Mouse (Mus musculus) limb, embryonic 10.5 days (tissue): ENCODE data around the gene C1qbp. TPM values are rescaled to one million over a fixed set of nuclear protein-coding genes. Genes with fewer than 3 reads are reported as not detected.

ENCODE experiments used
- DNase-seq: peaks from one replicate; pipeline ENCODE4 v3.0.0-alpha.2; 2017; ENCODE audit warnings: low spot score
- H3K27ac ChIP-seq: fragments of 300-500 bp; sonication (generic); 2 replicates; pipeline ENCODE4 v1.5.1; 2016; ENCODE audit warnings: mild to moderate bottlenecking
- H3K27me3 ChIP-seq: fragments of 300-500 bp; sonication (generic); 2 replicates; pipeline ENCODE4 v1.6.1; 2016; ENCODE audit warnings: low read depth, mild to moderate bottlenecking; ENCODE audit not compliant: poor library complexity, severe bottlenecking
- H3K36me3 ChIP-seq: fragments of 300-500 bp; sonication (generic); 2 replicates; pipeline ENCODE4 v1.6.1; 2016; ENCODE audit warnings: mild to moderate bottlenecking, moderate library complexity
- H3K4me1 ChIP-seq: fragments of 300-500 bp; sonication (generic); 2 replicates; pipeline ENCODE4 v1.6.1; 2016
- H3K4me3 ChIP-seq: fragments of 300-500 bp; sonication (generic); 2 replicates; pipeline ENCODE4 v1.5.1; 2016; ENCODE audit warnings: mild to moderate bottlenecking, moderate library complexity
- H3K9me3 ChIP-seq: fragments of 300-500 bp; sonication (generic); replicated peaks from 2 replicates; pipeline ENCODE4 v1.6.1; 2016; ENCODE audit warnings: mild to moderate bottlenecking
- WGBS: fragments of 180-500 bp; shearing (Covaris S2); methylation state at CpG from one replicate; pipeline ENCODE4 v1.1.7; 2016; 5-methylcytosine and 5-hydroxymethylcytosine counted together
- polyA plus RNA-seq: library from polyadenylated mRNA; unstranded; fragments of >200 nt; fragmentation: Nextera tagmentation; extraction: Ambion mirVana; gene quantifications from 2 replicates; pipeline ENCODE4 v1.2.1, GENCODE M21; 2016

C1qbp gene
- polyA plus RNA-seq, 1 experiment from 2014 or later, result 325 TPM

GRCm38 (mm10) chr11:71004316-71004773 lies 21.5 kb upstream of the C1qbp start, which contains the start of gene Dhx33:
Gene Dhx33 (minus strand): TSS chr11:71004437.
- H3K4me3 ChIP-seq, result peak within 1 kb of the TSS; percentile 91
- H3K36me3 ChIP-seq, result peaks cover 42% of the 10 kb centered on the region
- peak; percentile 98 for DNase-seq
- under 1% methylated on average over 35 of the region's 35 CpGs for WGBS
- peaks cover 13% of the 10 kb centered on the region for H3K4me1 ChIP-seq
- peak within 1 kb of the TSS; percentile 86 for H3K27ac ChIP-seq
- H3K27me3 ChIP-seq, result no peaks in the 10 kb centered on the region
- no peaks in the 10 kb centered on the region for H3K9me3 ChIP-seq

GRCm38 (mm10) chr11:71003611-71004315 lies 20.9 kb upstream of the C1qbp start:
- no peak for DNase-seq
- H3K9me3 ChIP-seq, result no peaks in the 10 kb centered on the region
- peak overlapping the region; percentile 86 for H3K27ac ChIP-seq
- WGBS, result under 1% methylated on average over 49 of the region's 49 CpGs
- peak overlapping the region; percentile 91 for H3K4me3 ChIP-seq
- H3K36me3 ChIP-seq, result peaks cover 42% of the 10 kb centered on the region
- peaks cover 13% of the 10 kb centered on the region for H3K4me1 ChIP-seq
- no peaks in the 10 kb centered on the region for H3K27me3 ChIP-seq

GRCm38 (mm10) chr11:71001167-71001566 lies 18.3 kb upstream of the C1qbp start:
- DNase-seq, result no peak
- H3K4me3 ChIP-seq, result no peak overlapping the region
- H3K36me3 ChIP-seq, result peaks cover 52% of the 10 kb centered on the region

GRCm38 (mm10) chr11:70982030-70982429 lies 796 bp downstream of the C1qbp start:
- no peak for DNase-seq
- no peaks in the 10 kb centered on the region for H3K9me3 ChIP-seq
- no peaks in the 10 kb centered on the region for H3K27me3 ChIP-seq
- WGBS, result 14% methylated on average over 12 of the region's 12 CpGs
- H3K4me1 ChIP-seq, result peaks cover 12% of the 10 kb centered on the region
- H3K27ac ChIP-seq, result peak overlapping the region; percentile 92
- peak overlapping the region; percentile 99 for H3K4me3 ChIP-seq
- H3K36me3 ChIP-seq, result peaks cover 80% of the 10 kb centered on the region

More at GRCm38 (mm10) chr11:71001167-71001566, 18.3 kb upstream of the C1qbp start:
- H3K9me3 ChIP-seq, result no peaks in the 10 kb centered on the region
- no peak overlapping the region for H3K27ac ChIP-seq
- peaks cover 13% of the 10 kb centered on the region for H3K4me1 ChIP-seq
- H3K27me3 ChIP-seq, result no peaks in the 10 kb centered on the region
- WGBS, result 92% methylated on average over 4 of the region's 4 CpGs

- WGBS, result 94% methylated on average over 14 of the region's 14 CpGs
Observed at GRCm38 (mm10) chr11:70980751-70981510, 1.9 kb downstream of the C1qbp start.

GRCm38 (mm10) chr11:70980232-70980631 lies 2.6 kb downstream of the C1qbp start:
- WGBS, result 93% methylated on average over 6 of the region's 6 CpGs
- H3K9me3 ChIP-seq, result no peaks in the 10 kb centered on the region
- H3K4me3 ChIP-seq, result no peak overlapping the region
- H3K27me3 ChIP-seq, result no peaks in the 10 kb centered on the region
- peaks cover 80% of the 10 kb centered on the region for H3K36me3 ChIP-seq
- H3K4me1 ChIP-seq, result peaks cover 12% of the 10 kb centered on the region
- H3K27ac ChIP-seq, result no peak overlapping the region
- DNase-seq, result no peak

More at GRCm38 (mm10) chr11:70980751-70981510, 1.9 kb downstream of the C1qbp start:
- no peak for DNase-seq
- peak overlapping the region; percentile 99 for H3K4me3 ChIP-seq
- peaks cover 12% of the 10 kb centered on the region for H3K4me1 ChIP-seq
- no peaks in the 10 kb centered on the region for H3K9me3 ChIP-seq
- peaks cover 80% of the 10 kb centered on the region for H3K36me3 ChIP-seq
- H3K27ac ChIP-seq, result no peak overlapping the region
- no peaks in the 10 kb centered on the region for H3K27me3 ChIP-seq

GRCm38 (mm10) chr11:70977293-70977692 lies 5.5 kb downstream of the C1qbp start:
- no peak for DNase-seq
- WGBS, result 86% methylated on average over 6 of the region's 6 CpGs
- Histone ChIP-seq H3K9me3 (no peaks in the 10 kb centered on the region), H3K36me3 (peaks cover 92% of the 10 kb centered on the region), H3K27ac (no peak overlapping the region), H3K27me3 (no peaks in the 10 kb centered on the region), H3K4me1 (peaks cover 12% of the 10 kb centered on the region), H3K4me3 (no peak overlapping the region)

- Histone ChIP-seq H3K4me1 (peaks cover 7% of the 10 kb centered on the region; the same call in 1 of the 2 replicates), H3K27ac (no peak overlapping the region), H3K4me3 (no peak overlapping the region), H3K9me3 (no peaks in the 10 kb centered on the region), H3K27me3 (no peaks in the 10 kb centered on the region), H3K36me3 (peaks cover 84% of the 10 kb centered on the region)
- DNase-seq, result no peak
- WGBS, result 82% methylated on average over 2 of the region's 2 CpGs
Observed at GRCm38 (mm10) chr11:70975193-70975592, 7.6 kb downstream of the C1qbp start.

- Histone ChIP-seq H3K9me3 (no peaks in the 10 kb centered on the region), H3K27ac (no peak overlapping the region), H3K4me3 (no peak overlapping the region), H3K4me1 (peaks cover 11% of the 10 kb centered on the region; the same call in 1 of the 2 replicates), H3K36me3 (peaks cover 71% of the 10 kb centered on the region), H3K27me3 (no peaks in the 10 kb centered on the region)
- 78% methylated on average over 4 of the region's 4 CpGs for WGBS
- DNase-seq, result no peak
Observed at GRCm38 (mm10) chr11:70973947-70974346, 8.9 kb downstream of the C1qbp start.

- Histone ChIP-seq H3K27ac (no peak overlapping the region), H3K36me3 (peaks cover 59% of the 10 kb centered on the region), H3K9me3 (no peaks in the 10 kb centered on the region), H3K4me3 (no peak overlapping the region), H3K27me3 (no peaks in the 10 kb centered on the region), H3K4me1 (peaks cover 16% of the 10 kb centered on the region; the same call in 1 of the 2 replicates)
- WGBS, result 78% methylated on average over 1 of the region's 1 CpGs
- DNase-seq, result no peak
Observed at GRCm38 (mm10) chr11:70972586-70972985, 10.2 kb downstream of the C1qbp start.

- Histone ChIP-seq H3K4me1 (peaks cover 16% of the 10 kb centered on the region; the same call in 1 of the 2 replicates), H3K27me3 (no peaks in the 10 kb centered on the region), H3K27ac (peak overlapping the region; percentile 94), H3K36me3 (peaks cover 54% of the 10 kb centered on the region), H3K9me3 (no peaks in the 10 kb centered on the region), H3K4me3 (peak overlapping the region; percentile 91)
- DNase-seq, result no peak
- 20% methylated on average over 24 of the region's 24 CpGs for WGBS
Observed at GRCm38 (mm10) chr11:70970560-70971540, 12.0 kb downstream of the C1qbp start.
